Mouse (Mus musculus) liver, embryonic 12.5 days (tissue): Measurements from ENCODE around the gene Clcn7. TPM values are rescaled to one million over a fixed set of nuclear protein-coding genes. Genes with fewer than 3 reads are reported as not detected.

Experiments used
- ATAC-seq: fragments of 200-750 bp; cut with Nextera tagmentation; 2 replicates; pipeline ENCODE4 v1.8.0; 2017; ENCODE audit warnings: moderate number of reproducible peaks, mild to moderate bottlenecking, moderate library complexity
- H3K27ac ChIP-seq: fragments of 300-500 bp; sonication (generic); 2 replicates; pipeline ENCODE4 v1.5.1; 2016; ENCODE audit warnings: mild to moderate bottlenecking
- H3K27me3 ChIP-seq: fragments of 300-500 bp; sonication (generic); replicated peaks from 2 replicates; pipeline ENCODE4 v1.6.1; 2016; ENCODE audit warnings: mild to moderate bottlenecking, moderate library complexity
- H3K36me3 ChIP-seq: fragments of 300-500 bp; sonication (generic); 2 replicates; pipeline ENCODE4 v1.6.1; 2016; ENCODE audit warnings: mild to moderate bottlenecking, moderate library complexity
- H3K4me1 ChIP-seq: fragments of 300-500 bp; sonication (generic); 2 replicates; pipeline ENCODE4 v1.6.1; 2016
- H3K4me2 ChIP-seq: fragments of 300-500 bp; sonication (generic); 2 replicates; pipeline ENCODE4 v1.6.1; 2016; ENCODE audit warnings: mild to moderate bottlenecking, moderate library complexity
- H3K4me3 ChIP-seq: fragments of 300-500 bp; sonication (generic); 2 replicates; pipeline ENCODE4 v1.5.1; 2016; ENCODE audit warnings: mild to moderate bottlenecking, moderate library complexity
- H3K9ac ChIP-seq: fragments of 300-500 bp; sonication (generic); 2 replicates; pipeline ENCODE4 v1.6.1; 2016; ENCODE audit warnings: mild to moderate bottlenecking, moderate library complexity
- H3K9me3 ChIP-seq: fragments of 300-500 bp; sonication (generic); replicated peaks from 2 replicates; pipeline ENCODE4 v1.6.1; 2016; ENCODE audit warnings: mild to moderate bottlenecking, moderate library complexity
- WGBS: fragments of 180-500 bp; shearing (Covaris S2); methylation state at CpG from one replicate; pipeline ENCODE4 v1.1.7; 2016; ENCODE audit not compliant: insufficient replicate concordance; 5-methylcytosine and 5-hydroxymethylcytosine counted together
- polyA plus RNA-seq: library from polyadenylated mRNA; unstranded; fragments of >200 nt; fragmentation: Nextera tagmentation; extraction: Ambion mirVana; gene quantifications from 2 replicates; pipeline ENCODE4 v1.2.1, GENCODE M21; 2016

The Clcn7 gene
- polyA plus RNA-seq, 1 experiment from 2014 or later, result 13.7 TPM

DNA sequence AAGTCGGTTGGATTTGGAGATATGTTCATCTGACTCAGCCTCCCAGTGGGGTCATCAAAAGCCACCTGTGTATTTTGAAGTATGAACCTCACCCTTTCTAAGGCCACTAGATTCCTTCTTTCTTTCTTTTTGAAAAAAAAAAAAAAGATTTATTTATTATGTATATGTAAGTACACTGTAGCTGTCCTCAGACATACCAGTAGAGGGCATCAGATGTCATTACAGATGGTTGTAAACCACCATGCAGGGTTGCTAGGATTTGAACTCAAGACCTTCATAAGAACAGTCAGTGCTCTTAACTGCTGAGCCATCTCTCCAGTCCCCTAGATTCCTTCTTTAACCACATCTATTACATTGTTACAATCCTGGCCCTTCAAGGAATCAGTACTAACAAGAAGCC, 3.1 kb upstream of the Clcn7 start:
- 81% methylated on average over 1 of the region's 1 CpGs for WGBS
- H3K27ac ChIP-seq, result peak overlapping the region; percentile 6; the same call in 1 of the 2 replicates

DNA sequence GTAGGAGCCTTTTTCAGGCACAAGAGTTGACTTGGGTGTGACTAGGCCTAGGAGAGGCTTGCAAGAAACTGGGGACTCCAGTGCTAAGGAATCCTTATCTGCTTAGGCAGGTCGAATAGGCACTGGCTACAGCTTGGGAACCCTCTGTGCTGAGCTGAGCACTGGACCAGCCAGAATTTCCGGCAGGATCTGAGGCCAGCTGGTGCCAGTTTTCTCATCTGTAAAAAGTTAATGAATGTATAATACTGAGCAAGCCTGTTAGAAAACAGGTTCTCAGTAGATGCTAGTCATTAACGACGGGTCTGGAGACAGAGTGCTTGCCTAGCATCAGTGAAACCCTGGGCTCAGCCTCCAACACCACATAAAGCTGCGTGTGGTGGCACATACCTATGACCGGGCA, 2.4 kb downstream of the Clcn7 start:
- Histone ChIP-seq H3K9ac (no peak overlapping the region), H3K27ac (no peak overlapping the region), H3K4me2 (no peak overlapping the region), H3K4me3 (no peak overlapping the region), H3K4me1 (peaks cover 35% of the 10 kb centered on the region), H3K36me3 (peaks cover 27% of the 10 kb centered on the region), H3K27me3 (no peaks in the 10 kb centered on the region), H3K9me3 (no peaks in the 10 kb centered on the region)
- ATAC-seq, result no peak
- WGBS, result 82% methylated on average over 6 of the region's 6 CpGs

More for the DNA sequence above, 3.1 kb upstream of the Clcn7 start:
- H3K9me3 ChIP-seq, result no peaks in the 10 kb centered on the region
- H3K4me3 ChIP-seq, result no peak overlapping the region
- no peaks in the 10 kb centered on the region for H3K27me3 ChIP-seq
- no peak overlapping the region for H3K4me2 ChIP-seq
- no peaks in the 10 kb centered on the region for H3K36me3 ChIP-seq
- H3K9ac ChIP-seq, result no peak overlapping the region
- peaks cover 52% of the 10 kb centered on the region for H3K4me1 ChIP-seq
- no peak for ATAC-seq

DNA sequence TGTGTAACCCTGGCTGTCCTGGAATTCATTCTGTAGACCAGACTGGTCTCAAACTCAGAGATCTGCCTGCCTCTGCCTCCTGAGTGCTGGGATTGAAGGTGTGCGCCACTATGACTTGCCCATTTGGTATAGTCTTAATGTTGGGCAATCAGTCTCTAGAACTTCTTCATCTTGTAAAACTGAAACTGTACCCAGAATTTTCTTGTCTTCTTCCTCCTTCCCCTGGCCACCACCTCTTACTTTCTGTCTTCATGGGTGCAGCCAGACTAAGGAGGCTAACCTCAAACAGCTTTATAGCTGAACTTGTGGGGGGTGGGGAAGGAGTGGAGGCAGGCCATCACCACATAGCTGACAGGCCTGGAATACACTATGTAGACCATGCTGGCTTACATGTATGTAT, 5.6 kb downstream of the Clcn7 start:
- Histone ChIP-seq H3K36me3 (peaks cover 33% of the 10 kb centered on the region), H3K4me3 (no peak overlapping the region), H3K27ac (no peak overlapping the region), H3K9ac (no peak overlapping the region), H3K9me3 (no peaks in the 10 kb centered on the region), H3K4me1 (peaks cover 29% of the 10 kb centered on the region), H3K27me3 (no peaks in the 10 kb centered on the region), H3K4me2 (no peak overlapping the region)
- no peak for ATAC-seq
- WGBS, result 97% methylated on average over 1 of the region's 1 CpGs

DNA sequence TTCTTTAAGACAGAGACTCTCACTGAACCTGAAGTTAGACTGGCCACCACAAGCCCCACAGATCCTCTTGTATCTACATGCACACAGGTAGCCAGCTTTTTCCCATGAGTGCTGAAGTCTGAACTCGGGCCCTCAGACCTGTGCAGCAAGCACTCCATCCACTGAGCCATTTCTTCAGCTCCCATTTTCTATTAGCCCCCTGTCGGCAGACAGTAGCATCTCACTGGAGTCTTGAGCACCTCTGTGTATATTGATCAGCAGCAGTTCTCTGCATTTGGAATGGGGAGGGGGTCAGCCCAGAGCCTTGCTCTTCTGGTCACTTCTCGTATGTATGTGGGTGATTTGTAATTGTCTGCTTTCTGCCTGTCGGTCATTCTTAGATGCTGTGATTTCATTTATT, 6.8 kb downstream of the Clcn7 start:
- Histone ChIP-seq H3K4me1 (peaks cover 18% of the 10 kb centered on the region), H3K36me3 (peaks cover 44% of the 10 kb centered on the region), H3K4me3 (no peak overlapping the region), H3K27ac (no peak overlapping the region), H3K27me3 (no peaks in the 10 kb centered on the region), H3K9ac (no peak overlapping the region), H3K9me3 (no peaks in the 10 kb centered on the region), H3K4me2 (no peak overlapping the region)
- ATAC-seq, result no peak
- WGBS, result 64% methylated on average over 4 of the region's 4 CpGs

DNA sequence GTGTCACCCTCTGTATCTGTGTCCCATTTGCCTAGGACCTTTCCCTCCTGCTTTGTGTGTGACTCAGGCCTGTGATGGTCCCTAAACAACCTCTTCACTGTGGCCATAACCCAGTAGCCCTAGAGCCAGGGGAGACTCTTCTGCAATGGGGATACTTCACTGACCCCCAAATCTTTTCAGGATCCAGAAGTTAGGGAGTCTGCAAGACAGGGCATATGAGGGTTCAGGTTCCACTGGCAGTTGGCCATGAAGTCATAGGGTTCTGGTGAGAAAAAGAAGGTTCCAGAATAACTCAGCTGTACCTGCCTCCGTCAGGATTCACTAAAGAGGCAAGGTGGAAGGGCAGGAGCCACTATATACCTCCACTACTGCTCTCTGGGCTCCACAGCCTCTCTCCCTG, 29.0 kb downstream of the Clcn7 start, which contains the start of gene Ccdc154:
Gene Ccdc154, plus strand, starts transcription at position 301 of the 400 bp plus-strand sequence.
- H3K9ac ChIP-seq, result no peak within 1 kb of the TSS
- H3K4me3 ChIP-seq, result no peak within 1 kb of the TSS
- H3K36me3 ChIP-seq, result peaks cover 41% of the 10 kb centered on the region
- H3K4me2 ChIP-seq, result no peak within 1 kb of the TSS
- no peak for ATAC-seq
- WGBS, result 94% methylated on average over 1 of the region's 1 CpGs
- H3K27ac ChIP-seq, result no peak within 1 kb of the TSS
- H3K27me3 ChIP-seq, result no peaks in the 10 kb centered on the region; the same call in 1 of the 2 replicates
- no peaks in the 10 kb centered on the region for H3K4me1 ChIP-seq
- no peaks in the 10 kb centered on the region for H3K9me3 ChIP-seq

DNA sequence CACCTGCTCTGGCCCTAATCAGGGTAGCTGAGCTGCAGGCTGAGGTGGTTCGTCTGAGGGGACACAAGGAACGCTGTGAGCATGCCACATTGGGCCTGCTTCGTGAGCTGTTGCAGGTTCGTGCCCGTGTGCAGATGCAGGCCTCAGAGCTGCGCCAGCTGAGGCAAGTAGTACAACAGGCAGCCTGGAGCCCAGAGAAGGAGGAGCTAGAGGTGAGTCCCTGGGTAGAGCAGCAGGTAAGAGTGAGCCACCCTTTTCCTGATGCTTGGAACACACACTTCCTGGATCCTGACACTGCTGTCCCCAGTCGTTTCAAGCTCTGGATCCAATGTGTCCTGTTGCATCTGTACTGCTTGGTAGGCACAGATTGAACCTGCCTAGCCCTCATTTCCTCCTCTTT, 30.2 kb downstream of the Clcn7 start:
- Histone ChIP-seq H3K9ac (no peak overlapping the region), H3K4me1 (no peaks in the 10 kb centered on the region), H3K36me3 (peaks cover 30% of the 10 kb centered on the region), H3K27me3 (no peaks in the 10 kb centered on the region; the same call in 1 of the 2 replicates), H3K27ac (no peak overlapping the region), H3K9me3 (no peaks in the 10 kb centered on the region), H3K4me2 (no peak overlapping the region), H3K4me3 (no peak overlapping the region)
- WGBS, result 68% methylated on average over 7 of the region's 7 CpGs
- ATAC-seq, result no peak

DNA sequence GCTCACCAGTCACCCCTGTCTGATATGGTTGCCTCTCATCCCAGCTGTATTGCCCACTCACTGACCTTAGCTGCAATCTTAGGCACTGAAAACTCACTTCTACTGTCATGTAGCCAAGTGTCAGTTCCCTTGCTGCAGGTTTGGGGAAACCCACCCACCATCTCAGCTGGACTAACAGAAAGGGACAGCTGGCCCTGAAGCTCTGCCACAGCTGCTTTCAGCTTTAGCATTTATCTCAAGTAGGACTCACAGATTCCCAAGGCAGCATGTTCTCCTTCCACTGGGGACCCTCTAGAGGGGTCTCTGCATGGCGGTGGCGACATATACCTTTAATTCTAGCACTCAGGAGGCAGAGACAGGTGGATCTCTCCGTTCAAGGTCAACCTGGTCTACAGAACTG, 31.6 kb downstream of the Clcn7 start:
- no peak for ATAC-seq
- no peak overlapping the region for H3K27ac ChIP-seq
- peaks cover 18% of the 10 kb centered on the region for H3K36me3 ChIP-seq
- 67% methylated on average over 3 of the region's 3 CpGs for WGBS
- no peak overlapping the region for H3K4me3 ChIP-seq
- no peak overlapping the region for H3K4me2 ChIP-seq
- no peaks in the 10 kb centered on the region; the same call in 1 of the 2 replicates for H3K27me3 ChIP-seq
- H3K9me3 ChIP-seq, result no peaks in the 10 kb centered on the region
- no peak overlapping the region for H3K9ac ChIP-seq
- H3K4me1 ChIP-seq, result no peaks in the 10 kb centered on the region

DNA sequence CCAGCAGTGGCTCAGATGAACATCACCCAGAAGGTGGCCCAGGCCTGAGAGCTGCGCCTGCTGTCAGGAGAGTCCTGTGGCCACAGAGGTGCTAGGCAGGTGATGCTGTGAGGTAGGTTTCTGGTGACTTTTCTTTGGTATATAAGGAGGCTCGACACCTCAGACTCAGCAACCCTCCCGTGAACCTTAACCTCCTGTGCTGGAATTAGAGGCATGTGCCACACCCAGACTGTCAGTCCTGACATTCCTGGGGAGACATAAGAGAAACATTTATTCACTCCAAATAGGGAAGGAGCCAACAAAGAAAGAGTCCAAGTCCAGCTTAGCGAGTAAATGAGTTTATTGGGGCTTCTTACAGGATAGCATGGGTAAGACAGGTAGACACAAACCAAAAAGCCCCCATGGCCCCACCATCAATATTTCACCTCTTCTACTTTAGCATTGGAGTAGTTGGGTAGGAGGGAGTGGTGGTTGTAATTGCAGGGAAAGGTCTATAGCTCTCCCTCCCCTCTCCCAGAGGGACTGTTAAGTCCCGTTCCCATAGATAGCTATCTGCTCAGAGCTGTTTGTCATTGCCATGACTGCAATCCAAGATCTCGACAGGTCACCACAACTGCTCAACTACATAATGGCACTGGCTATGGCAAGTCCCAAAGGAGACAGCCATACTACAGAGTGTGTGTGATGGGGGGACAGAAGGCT, 32.9 kb downstream of the Clcn7 start:
- H3K4me3 ChIP-seq, result no peak overlapping the region
- no peak overlapping the region for H3K4me2 ChIP-seq
- H3K36me3 ChIP-seq, result peaks cover 5% of the 10 kb centered on the region
- 46% methylated on average over 6 of the region's 6 CpGs for WGBS
- H3K9me3 ChIP-seq, result no peaks in the 10 kb centered on the region
- no peak overlapping the region for H3K27ac ChIP-seq
- no peaks in the 10 kb centered on the region for H3K4me1 ChIP-seq
- no peak for ATAC-seq
- H3K27me3 ChIP-seq, result no peaks in the 10 kb centered on the region; the same call in 1 of the 2 replicates
- H3K9ac ChIP-seq, result no peak overlapping the region

DNA sequence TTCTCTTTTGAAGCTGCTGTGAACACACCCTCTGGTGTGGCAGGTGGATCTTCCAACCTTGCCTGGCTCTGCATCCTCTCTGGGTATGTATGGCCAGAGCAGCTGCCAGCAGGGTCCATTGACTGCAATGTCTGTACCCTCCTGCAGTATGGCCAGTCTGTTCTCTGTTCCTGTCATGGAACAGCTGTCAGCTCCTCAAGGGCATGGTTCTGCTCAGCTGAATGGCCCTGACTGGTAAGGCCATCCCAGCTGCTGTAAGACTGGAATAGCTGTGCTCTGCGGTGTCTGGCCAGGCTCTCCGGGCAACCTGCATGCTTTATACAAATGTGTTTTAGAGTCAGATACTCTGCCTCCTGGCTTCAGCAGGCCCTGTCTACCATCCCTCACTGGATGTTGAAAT, 36.5 kb downstream of the Clcn7 start:
- no peaks in the 10 kb centered on the region for H3K36me3 ChIP-seq
- H3K4me2 ChIP-seq, result no peak overlapping the region
- H3K4me3 ChIP-seq, result no peak overlapping the region
- H3K9ac ChIP-seq, result no peak overlapping the region
- WGBS, result 86% methylated on average over 2 of the region's 2 CpGs
- H3K9me3 ChIP-seq, result no peaks in the 10 kb centered on the region
- H3K27ac ChIP-seq, result no peak overlapping the region
- no peak for ATAC-seq
- peaks cover 10% of the 10 kb centered on the region; the same call in 1 of the 2 replicates for H3K27me3 ChIP-seq
- H3K4me1 ChIP-seq, result no peaks in the 10 kb centered on the region

DNA sequence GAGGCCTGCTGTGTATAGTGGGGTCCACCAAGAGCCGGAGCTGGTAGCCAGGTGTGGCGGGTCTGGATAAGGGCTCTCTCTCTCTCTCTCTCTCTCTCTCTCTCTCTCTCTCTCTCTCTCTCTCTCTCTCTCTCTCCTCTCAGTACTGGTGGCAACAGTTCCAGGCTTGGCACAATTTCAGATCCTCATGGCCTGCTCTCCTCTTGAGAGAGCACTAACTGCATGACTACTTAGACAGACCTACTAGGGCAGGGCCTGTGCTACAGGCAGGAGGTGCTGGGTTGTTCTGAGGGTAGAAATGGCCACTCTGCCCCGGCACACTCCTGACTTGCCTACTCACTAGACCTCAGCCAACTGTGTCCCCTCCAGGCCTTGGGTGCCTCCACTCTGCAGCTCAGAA, 39.4 kb downstream of the Clcn7 start:
- WGBS, result 80% methylated on average over 3 of the region's 3 CpGs
- no peak for ATAC-seq
- Histone ChIP-seq H3K4me2 (no peak overlapping the region), H3K9me3 (no peaks in the 10 kb centered on the region), H3K27ac (no peak overlapping the region), H3K4me1 (peaks cover 12% of the 10 kb centered on the region), H3K36me3 (no peaks in the 10 kb centered on the region), H3K9ac (no peak overlapping the region), H3K4me3 (no peak overlapping the region), H3K27me3 (peaks cover 34% of the 10 kb centered on the region)

DNA sequence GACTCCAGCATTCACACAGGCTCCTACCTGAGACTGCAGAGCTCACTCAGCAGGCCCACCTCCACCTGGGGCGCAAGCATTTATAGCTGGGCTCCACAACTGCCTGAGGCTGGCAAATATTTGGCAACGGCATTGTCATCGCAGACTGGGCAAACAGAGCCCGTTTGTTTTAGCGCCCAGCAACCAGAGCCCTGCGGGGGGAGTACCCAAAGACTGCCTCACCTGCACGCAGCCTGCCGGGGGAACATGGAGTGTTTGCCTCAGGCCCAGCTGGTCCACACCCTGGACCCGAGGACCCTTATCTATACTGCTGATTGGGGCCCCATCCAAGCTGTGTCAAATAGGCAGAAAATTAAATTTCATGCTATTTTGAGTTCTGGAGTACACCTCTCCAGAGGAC, 42.2 kb downstream of the Clcn7 start, which contains the start of gene Gm38655:
Gene Gm38655, minus strand, starts transcription at position 61 of the 400 bp plus-strand sequence.
- H3K4me2 ChIP-seq, result peak within 1 kb of the TSS; percentile 38
- H3K27me3 ChIP-seq, result peaks cover 51% of the 10 kb centered on the region
- H3K9me3 ChIP-seq, result no peaks in the 10 kb centered on the region
- H3K4me3 ChIP-seq, result no peak within 1 kb of the TSS
- no peak within 1 kb of the TSS for H3K27ac ChIP-seq
- WGBS, result 48% methylated on average over 9 of the region's 9 CpGs
- no peaks in the 10 kb centered on the region for H3K36me3 ChIP-seq
- peaks cover 12% of the 10 kb centered on the region for H3K4me1 ChIP-seq
- ATAC-seq, result peak; percentile 40; the same call in 1 of the 2 replicates
- H3K9ac ChIP-seq, result peak within 1 kb of the TSS; percentile 19; the same call in 1 of the 2 replicates

DNA sequence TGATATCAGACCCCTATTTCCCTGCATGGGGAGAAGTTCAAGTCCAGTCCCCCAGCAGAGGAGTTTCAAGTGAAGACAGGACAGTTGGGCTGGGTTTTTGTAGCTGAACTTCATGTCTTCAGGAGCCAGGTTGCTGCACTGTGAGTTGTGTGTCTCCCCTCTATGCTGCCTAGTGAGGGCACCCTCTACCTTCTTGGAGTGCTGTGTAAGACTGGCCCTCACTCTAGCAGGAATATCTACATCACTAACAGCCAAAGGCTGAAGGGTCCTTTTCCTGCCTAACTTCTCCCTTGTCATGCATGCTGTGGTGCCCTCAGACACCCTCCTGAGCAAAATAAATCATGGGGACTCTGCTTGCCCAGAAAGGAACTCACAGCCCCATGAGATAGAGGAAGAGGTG, 50.0 kb downstream of the Clcn7 start:
- Histone ChIP-seq H3K36me3 (peaks cover 8% of the 10 kb centered on the region), H3K27ac (peak overlapping the region; percentile 91; the same call in 1 of the 2 replicates), H3K4me3 (peak overlapping the region; percentile 92), H3K9ac (peak overlapping the region; percentile 86; the same call in 1 of the 2 replicates), H3K4me1 (peaks cover 43% of the 10 kb centered on the region), H3K4me2 (peak overlapping the region; percentile 92), H3K27me3 (peaks cover 33% of the 10 kb centered on the region), H3K9me3 (no peaks in the 10 kb centered on the region)
- no peak for ATAC-seq
